19 mouse cellular contexts compared by ENCODE assay signal in the genomic region with DNA sequence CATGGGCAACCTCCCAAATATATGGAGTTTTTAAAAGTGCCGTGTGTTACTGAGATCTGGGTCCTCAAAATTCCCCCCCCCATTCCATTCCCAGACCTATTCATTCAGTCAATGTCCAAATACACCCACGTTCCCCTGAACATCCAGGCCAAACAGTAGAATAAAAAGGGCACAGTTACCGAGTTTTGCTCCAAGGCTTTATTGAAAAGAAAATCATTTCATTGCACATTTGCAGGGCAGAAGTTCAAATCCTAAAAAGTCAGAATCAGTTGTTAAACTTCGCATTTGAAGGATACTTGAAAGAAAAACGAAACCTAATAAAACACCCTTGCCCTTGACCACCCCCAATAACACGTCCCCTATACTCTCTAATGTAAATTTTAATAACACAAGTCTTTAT. TPM values are rescaled to one million over a fixed set of nuclear protein-coding genes. Genes with fewer than 3 reads are reported as not detected.
DNase-seq lines count a peak whose midpoint lies in the region; ATAC-seq lines count a peak whose summit lies in the region.
"Had no signal": no experiment of that assay in that cellular context is flagged by ENCODE, and none has a peak within 500 bp of the region (broad histone marks: within the 10 kb centered on the region; RNA-seq: fewer than 3 reads in every experiment).

No protein-coding gene starts in this region.

- no peak overlapping the region for H3K27ac ChIP-seq in forebrain, embryonic 11.5 days (ENCODE audit: low read depth, low read length)
- no peak overlapping the region for H3K27ac ChIP-seq in forebrain, embryonic 13.5 days
- peak overlapping the region; percentile 41; the same call in 1 of the 2 replicates for H3K27ac ChIP-seq in kidney, embryonic 16.5 days (ENCODE audit: low read length)
- H3K27ac ChIP-seq in neural tube, embryonic 11.5 days (ENCODE audit: low read depth, low read length): no peak overlapping the region
- H3K27ac ChIP-seq in neural tube, embryonic 14.5 days (ENCODE audit: low read depth, low read length): no peak overlapping the region; the same call in 1 of the 2 replicates
- H3K27ac ChIP-seq: embryonic facial prominence, embryonic 12.5 days; gastrocnemius, adult 2 months; hindbrain, embryonic 10.5 days had no signal

- no peak overlapping the region for H3K4me2 ChIP-seq in forebrain, embryonic 11.5 days (ENCODE audit: low read depth, low read length, severe bottlenecking)
- no peak overlapping the region for H3K4me2 ChIP-seq in forebrain, embryonic 13.5 days
- H3K4me2 ChIP-seq in kidney, embryonic 16.5 days (replicated peaks; ENCODE audit: low read depth, low read length): peak overlapping the region; percentile 72
- H3K4me2 ChIP-seq in neural tube, embryonic 11.5 days (ENCODE audit: low read depth): peak overlapping the region; percentile 85
- H3K4me2 ChIP-seq in neural tube, embryonic 14.5 days (ENCODE audit: low read depth, low read length): peak overlapping the region; percentile 75
- H3K4me2 ChIP-seq: embryonic facial prominence, embryonic 12.5 days; heart, embryonic 12.5 days had no signal

- H3K9ac ChIP-seq in forebrain, embryonic 11.5 days (ENCODE audit: low read length): no peak overlapping the region
- H3K9ac ChIP-seq in forebrain, embryonic 13.5 days: no peak overlapping the region
- H3K9ac ChIP-seq in kidney, embryonic 16.5 days (replicated peaks; ENCODE audit: low read length): no peak overlapping the region; the same call in 1 of the 2 replicates
- no peak overlapping the region; the same call in 1 of the 2 replicates for H3K9ac ChIP-seq in neural tube, embryonic 11.5 days (ENCODE audit: low read length)
- H3K9ac ChIP-seq in neural tube, embryonic 14.5 days (replicated peaks; ENCODE audit: low read depth, low read length): peak overlapping the region; percentile 99; the same call in 1 of the 2 replicates
- H3K9ac ChIP-seq: embryonic facial prominence, embryonic 12.5 days; heart, embryonic 12.5 days had no signal

- DNase-seq in forebrain, embryonic 11.5 days (ENCODE audit: low spot score): peak; percentile 31
- no peak for DNase-seq in kidney, adult 18-20 months
- DNase-seq in neural tube, embryonic 11.5 days (ENCODE audit: low spot score): no peak
- no peak for DNase-seq in neural tube, embryonic 10.5 days (ENCODE audit: extremely low spot score, low spot score)
- DNase-seq: gastrocnemius, postnatal 25 days had no signal

- WGBS in forebrain, embryonic 11.5 days: 15% methylated on average over 6 of the region's 6 CpGs
- 9% methylated on average over 6 of the region's 6 CpGs for WGBS in forebrain, embryonic 13.5 days
- WGBS in kidney, embryonic 16.5 days: 38% methylated on average over 6 of the region's 6 CpGs
- 17% methylated on average over 6 of the region's 6 CpGs for WGBS in neural tube, embryonic 11.5 days
- WGBS in neural tube, embryonic 14.5 days: 30% methylated on average over 6 of the region's 6 CpGs

- H3K36me3 ChIP-seq in forebrain, embryonic 11.5 days (ENCODE audit: control insufficient read depth, insufficient read depth, low read length): no peaks in the 10 kb centered on the region
- no peaks in the 10 kb centered on the region for H3K36me3 ChIP-seq in forebrain, embryonic 13.5 days (ENCODE audit: poor library complexity, severe bottlenecking)
- no peaks in the 10 kb centered on the region for H3K36me3 ChIP-seq in kidney, embryonic 16.5 days (ENCODE audit: insufficient read depth, low read length)
- no peaks in the 10 kb centered on the region for H3K36me3 ChIP-seq in neural tube, embryonic 11.5 days (ENCODE audit: control insufficient read depth, insufficient read depth, low read length)
- H3K36me3 ChIP-seq in neural tube, embryonic 14.5 days (ENCODE audit: control insufficient read depth, insufficient read depth, low read length): no peaks in the 10 kb centered on the region
- H3K36me3 ChIP-seq: embryonic facial prominence, embryonic 12.5 days; heart, embryonic 12.5 days; hindbrain, embryonic 10.5 days had no signal

- peaks cover 9% of the 10 kb centered on the region for H3K4me1 ChIP-seq in forebrain, embryonic 11.5 days (replicated peaks; ENCODE audit: control insufficient read depth, insufficient read depth, low read length)
- H3K4me1 ChIP-seq in forebrain, embryonic 13.5 days: peaks cover 21% of the 10 kb centered on the region
- H3K4me1 ChIP-seq in kidney, embryonic 16.5 days (ENCODE audit: insufficient read depth, low read length): peaks cover 33% of the 10 kb centered on the region; the same call in 1 of the 2 replicates
- peaks cover 7% of the 10 kb centered on the region; the same call in 1 of the 2 replicates for H3K4me1 ChIP-seq in neural tube, embryonic 11.5 days (ENCODE audit: control insufficient read depth, insufficient read depth, low read length)
- H3K4me1 ChIP-seq in neural tube, embryonic 14.5 days (ENCODE audit: control insufficient read depth, insufficient read depth, low read length): peaks cover 14% of the 10 kb centered on the region; the same call in 1 of the 2 replicates

- H3K4me3 ChIP-seq in forebrain, embryonic 11.5 days (ENCODE audit: low read depth, low read length): no peak overlapping the region
- no peak overlapping the region for H3K4me3 ChIP-seq in forebrain, embryonic 13.5 days
- peak overlapping the region; percentile 8 for H3K4me3 ChIP-seq in kidney, embryonic 16.5 days (ENCODE audit: low read length)
- no peak overlapping the region for H3K4me3 ChIP-seq in neural tube, embryonic 11.5 days (ENCODE audit: low read depth, low read length)
- H3K4me3 ChIP-seq in neural tube, embryonic 14.5 days (ENCODE audit: low read depth, low read length): no peak overlapping the region; the same call in 1 of the 2 replicates
- H3K4me3 ChIP-seq: embryonic facial prominence, embryonic 12.5 days; heart, embryonic 12.5 days; hindbrain, embryonic 10.5 days had no signal

- peaks cover 96% of the 10 kb centered on the region for H3K27me3 ChIP-seq in forebrain, embryonic 11.5 days (ENCODE audit: control insufficient read depth, insufficient read depth, low read length)
- H3K27me3 ChIP-seq in forebrain, embryonic 13.5 days: peaks cover 98% of the 10 kb centered on the region
- no peaks in the 10 kb centered on the region for H3K27me3 ChIP-seq in kidney, embryonic 16.5 days (ENCODE audit: insufficient read depth, low read length)
- H3K27me3 ChIP-seq in neural tube, embryonic 11.5 days (ENCODE audit: control insufficient read depth, insufficient read depth, low read length): peaks cover 46% of the 10 kb centered on the region
- no peaks in the 10 kb centered on the region for H3K27me3 ChIP-seq in neural tube, embryonic 14.5 days (ENCODE audit: control insufficient read depth, insufficient read depth, low read length)

- no peak for ATAC-seq in forebrain, embryonic 11.5 days (replicated peaks; ENCODE audit: low FRiP score)
- ATAC-seq in forebrain, embryonic 13.5 days: no peak
- no peak for ATAC-seq in kidney, embryonic 16.5 days (ENCODE audit: low FRiP score, low TSS enrichment)
- no peak for ATAC-seq in neural tube, embryonic 11.5 days (ENCODE audit: insufficient read depth, low FRiP score, low TSS enrichment)
- no peak for ATAC-seq in neural tube, embryonic 14.5 days (ENCODE audit: low read depth)
- no peak for ATAC-seq in erythroid progenitor cell, adult 5-6 weeks (replicated peaks; ENCODE audit: low FRiP score, poor library complexity, severe bottlenecking)
- ATAC-seq: forebrain, embryonic 14.5 days had no signal

- no peaks in the 10 kb centered on the region for H3K9me3 ChIP-seq in forebrain, embryonic 11.5 days (ENCODE audit: control insufficient read depth, low read length)
- H3K9me3 ChIP-seq in forebrain, embryonic 13.5 days (replicated peaks): no peaks in the 10 kb centered on the region
- H3K9me3 ChIP-seq in kidney, embryonic 16.5 days (ENCODE audit: low read length): no peaks in the 10 kb centered on the region
- no peaks in the 10 kb centered on the region for H3K9me3 ChIP-seq in neural tube, embryonic 11.5 days (ENCODE audit: control insufficient read depth, low read length)
- H3K9me3 ChIP-seq in neural tube, embryonic 14.5 days (ENCODE audit: control insufficient read depth, low read length): no peaks in the 10 kb centered on the region
- H3K9me3 ChIP-seq: embryonic facial prominence, embryonic 12.5 days; heart, embryonic 12.5 days; hindbrain, embryonic 10.5 days had no signal

RNA-seq across cellular contexts. Expression of gene Hoxd8, which starts 1.6 kb away (rescaled TPM):
- polyA plus RNA-seq in forebrain, embryonic 11.5 days (2014; fragmentation: Nextera tagmentation; extraction: Ambion mirVana): not detected in 2 replicates
- polyA plus RNA-seq in forebrain, embryonic 13.5 days (2015; fragmentation: Nextera tagmentation; extraction: Ambion mirVana): not detected in 2 replicates
- 41.0 and 45.6 TPM in 2 replicates for polyA plus RNA-seq in kidney, embryonic 16.5 days (2015; fragmentation: Nextera tagmentation; extraction: Ambion mirVana)
- 21.3 and 23.1 TPM in 2 replicates for polyA plus RNA-seq in neural tube, embryonic 11.5 days (2014; fragmentation: Nextera tagmentation; extraction: Ambion mirVana)
- polyA plus RNA-seq in neural tube, embryonic 14.5 days (2014; fragmentation: Nextera tagmentation; extraction: Ambion mirVana): 19.9 and 23.6 TPM in 2 replicates
- total RNA-seq in erythroid progenitor cell, adult 5-6 weeks (2015; ENCODE audit: low replicate concordance): not detected in 2 replicates
- not detected in 2 replicates for total RNA-seq in erythroid progenitor cell, adult 5-6 weeks (2017; ENCODE audit: low replicate concordance)
- total RNA-seq: common myeloid progenitor, adult 5-6 weeks; granulocyte monocyte progenitor cell, adult 5-6 weeks had no signal
- polyA plus RNA-seq: hindbrain, embryonic 10.5 days had no signal

RNA-seq across cellular contexts. Expression of gene Hoxd9, which starts 5.3 kb away (rescaled TPM):
- polyA plus RNA-seq in forebrain, embryonic 11.5 days (2014; fragmentation: Nextera tagmentation; extraction: Ambion mirVana): not detected in 2 replicates
- polyA plus RNA-seq in forebrain, embryonic 13.5 days (2015; fragmentation: Nextera tagmentation; extraction: Ambion mirVana): not detected in 2 replicates
- polyA plus RNA-seq in kidney, embryonic 16.5 days (2015; fragmentation: Nextera tagmentation; extraction: Ambion mirVana): 38.2 and 38.4 TPM in 2 replicates
- 14.3 and 17.3 TPM in 2 replicates for polyA plus RNA-seq in neural tube, embryonic 11.5 days (2014; fragmentation: Nextera tagmentation; extraction: Ambion mirVana)
- 20.9 and 37.4 TPM in 2 replicates for polyA plus RNA-seq in neural tube, embryonic 14.5 days (2014; fragmentation: Nextera tagmentation; extraction: Ambion mirVana)
- not detected in 2 replicates for total RNA-seq in erythroid progenitor cell, adult 5-6 weeks (2015; ENCODE audit: low replicate concordance)
- total RNA-seq in erythroid progenitor cell, adult 5-6 weeks (2017; ENCODE audit: low replicate concordance): not detected in 2 replicates
- total RNA-seq: common myeloid progenitor, adult 5-6 weeks; granulocyte monocyte progenitor cell, adult 5-6 weeks; MEL had no signal
- polyA plus RNA-seq: forebrain, embryonic 14.5 days; hindbrain, embryonic 10.5 days had no signal

RNA-seq across cellular contexts. Expression of gene Hoxd3, which starts 8.9 kb away (rescaled TPM):
- polyA plus RNA-seq in forebrain, embryonic 11.5 days (2014; fragmentation: Nextera tagmentation; extraction: Ambion mirVana): 0.08 and 0.19 TPM in 2 replicates
- polyA plus RNA-seq in forebrain, embryonic 13.5 days (2015; fragmentation: Nextera tagmentation; extraction: Ambion mirVana): not detected in 2 replicates
- polyA plus RNA-seq in kidney, embryonic 16.5 days (2015; fragmentation: Nextera tagmentation; extraction: Ambion mirVana): 14.6 and 15.4 TPM in 2 replicates
- polyA plus RNA-seq in neural tube, embryonic 11.5 days (2014; fragmentation: Nextera tagmentation; extraction: Ambion mirVana): 52.7 and 55.0 TPM in 2 replicates
- 13.5 and 13.9 TPM in 2 replicates for polyA plus RNA-seq in neural tube, embryonic 14.5 days (2014; fragmentation: Nextera tagmentation; extraction: Ambion mirVana)
- not detected in 2 replicates for total RNA-seq in erythroid progenitor cell, adult 5-6 weeks (2015; ENCODE audit: low replicate concordance)
- not detected in 2 replicates for total RNA-seq in erythroid progenitor cell, adult 5-6 weeks (2017; ENCODE audit: low replicate concordance)
- total RNA-seq: common myeloid progenitor, adult 5-6 weeks; gastrocnemius, adult 2 months; gastrocnemius, postnatal 25 days; granulocyte monocyte progenitor cell, adult 5-6 weeks; heart, postnatal 25 days; MEL had no signal
- polyA plus RNA-seq: forebrain, embryonic 14.5 days had no signal

RNA-seq across cellular contexts. Expression of gene Hoxd4, which starts 8.9 kb away (rescaled TPM):
- not detected in 2 replicates for polyA plus RNA-seq in forebrain, embryonic 11.5 days (2014; fragmentation: Nextera tagmentation; extraction: Ambion mirVana)
- polyA plus RNA-seq in forebrain, embryonic 13.5 days (2015; fragmentation: Nextera tagmentation; extraction: Ambion mirVana): not detected in 2 replicates
- 4.5 and 4.9 TPM in 2 replicates for polyA plus RNA-seq in kidney, embryonic 16.5 days (2015; fragmentation: Nextera tagmentation; extraction: Ambion mirVana)
- polyA plus RNA-seq in neural tube, embryonic 11.5 days (2014; fragmentation: Nextera tagmentation; extraction: Ambion mirVana): 9.2 and 11.2 TPM in 2 replicates
- 4.7 and 5.5 TPM in 2 replicates for polyA plus RNA-seq in neural tube, embryonic 14.5 days (2014; fragmentation: Nextera tagmentation; extraction: Ambion mirVana)
- not detected in 2 replicates for total RNA-seq in erythroid progenitor cell, adult 5-6 weeks (2015; ENCODE audit: low replicate concordance)
- not detected in 2 replicates for total RNA-seq in erythroid progenitor cell, adult 5-6 weeks (2017; ENCODE audit: low replicate concordance)
- total RNA-seq: common myeloid progenitor, adult 5-6 weeks; granulocyte monocyte progenitor cell, adult 5-6 weeks; MEL had no signal
- polyA plus RNA-seq: forebrain, embryonic 14.5 days had no signal

RNA-seq across cellular contexts. Expression of gene Hoxd10, which starts 11.1 kb away (rescaled TPM):
- not detected in 2 replicates for polyA plus RNA-seq in forebrain, embryonic 11.5 days (2014; fragmentation: Nextera tagmentation; extraction: Ambion mirVana)
- not detected in 2 replicates for polyA plus RNA-seq in forebrain, embryonic 13.5 days (2015; fragmentation: Nextera tagmentation; extraction: Ambion mirVana)
- polyA plus RNA-seq in kidney, embryonic 16.5 days (2015; fragmentation: Nextera tagmentation; extraction: Ambion mirVana): 33.5 and 38.5 TPM in 2 replicates
- 28.1 and 29.3 TPM in 2 replicates for polyA plus RNA-seq in neural tube, embryonic 11.5 days (2014; fragmentation: Nextera tagmentation; extraction: Ambion mirVana)
- 55.4 and 90.2 TPM in 2 replicates for polyA plus RNA-seq in neural tube, embryonic 14.5 days (2014; fragmentation: Nextera tagmentation; extraction: Ambion mirVana)
- total RNA-seq in erythroid progenitor cell, adult 5-6 weeks (2015; ENCODE audit: low replicate concordance): not detected in 2 replicates
- not detected in 2 replicates for total RNA-seq in erythroid progenitor cell, adult 5-6 weeks (2017; ENCODE audit: low replicate concordance)
- total RNA-seq: common myeloid progenitor, adult 5-6 weeks; granulocyte monocyte progenitor cell, adult 5-6 weeks; heart, postnatal 25 days; MEL had no signal
- polyA plus RNA-seq: embryonic facial prominence, embryonic 12.5 days; forebrain, embryonic 14.5 days; heart, embryonic 12.5 days; heart, embryonic 16.5 days; hindbrain, embryonic 10.5 days had no signal

Comparison
In these comparisons a context has a peak if more than half of its experiments do, and no peak if none do; other contexts are left out.
1. H3K4me2 ChIP-seq: peak in kidney, embryonic 16.5 days (single experiment), neural tube, embryonic 11.5 days (single experiment) and neural tube, embryonic 14.5 days (single experiment); none in forebrain, embryonic 11.5 days (single experiment) and forebrain, embryonic 13.5 days (single experiment).
2. RNA of gene Hoxd8, which starts 1.6 kb away (polyA plus RNA-seq): 41.0 to 45.6 TPM in kidney, embryonic 16.5 days, 19.9 to 23.6 TPM in neural tube, embryonic 14.5 days and 21.3 to 23.1 TPM in neural tube, embryonic 11.5 days; not detected in forebrain, embryonic 13.5 days and not detected in forebrain, embryonic 11.5 days; every median in the first group is over 10 times any median in the second.
3. RNA of gene Hoxd9, which starts 5.3 kb away (polyA plus RNA-seq): 38.2 to 38.4 TPM in kidney, embryonic 16.5 days, 20.9 to 37.4 TPM in neural tube, embryonic 14.5 days and 14.3 to 17.3 TPM in neural tube, embryonic 11.5 days; not detected in forebrain, embryonic 11.5 days and not detected in forebrain, embryonic 13.5 days; every median in the first group is over 10 times any median in the second.
4. RNA of gene Hoxd3, which starts 8.9 kb away (polyA plus RNA-seq): 52.7 to 55.0 TPM in neural tube, embryonic 11.5 days, 14.6 to 15.4 TPM in kidney, embryonic 16.5 days and 13.5 to 13.9 TPM in neural tube, embryonic 14.5 days; 0.08 to 0.19 TPM in forebrain, embryonic 11.5 days and not detected in forebrain, embryonic 13.5 days; every median in the first group is over 10 times any median in the second.